Mouse (Mus musculus) cerebellum, postnatal 25 days (tissue): ENCODE data around the gene Ptpn4.

Source experiments
- DNase-seq, 2 experiments: peaks; one replicate each; pipeline ENCODE4 v3.0.0; 2021; ENCODE audit warnings: mixed read lengths in 2 of 2

Ptpn4 gene

GRCm38 (mm10) chr1:119804586-119804985 lies 32.8 kb downstream of the Ptpn4 start:
- no peak for DNase-seq

DNA sequence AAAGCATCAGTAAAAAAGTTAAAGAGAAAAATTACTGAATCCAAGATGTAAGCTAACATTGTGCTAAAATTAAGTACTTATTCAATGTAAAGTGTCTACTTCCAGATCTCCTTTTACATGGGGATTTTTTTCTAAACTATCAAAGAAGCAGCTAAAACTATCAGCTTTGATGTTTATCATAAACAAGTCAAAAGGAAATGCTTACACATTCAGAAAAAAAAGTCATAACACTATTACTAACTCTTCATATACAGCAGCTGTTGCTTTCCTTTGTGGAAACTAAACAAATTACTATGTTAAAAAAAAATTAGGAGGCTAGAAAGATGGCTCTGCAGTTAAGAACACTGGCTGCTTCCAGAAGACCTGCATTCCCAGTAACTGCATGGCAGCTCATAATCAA lies 42.2 kb downstream of the Ptpn4 start:
- no peak for DNase-seq

DNA sequence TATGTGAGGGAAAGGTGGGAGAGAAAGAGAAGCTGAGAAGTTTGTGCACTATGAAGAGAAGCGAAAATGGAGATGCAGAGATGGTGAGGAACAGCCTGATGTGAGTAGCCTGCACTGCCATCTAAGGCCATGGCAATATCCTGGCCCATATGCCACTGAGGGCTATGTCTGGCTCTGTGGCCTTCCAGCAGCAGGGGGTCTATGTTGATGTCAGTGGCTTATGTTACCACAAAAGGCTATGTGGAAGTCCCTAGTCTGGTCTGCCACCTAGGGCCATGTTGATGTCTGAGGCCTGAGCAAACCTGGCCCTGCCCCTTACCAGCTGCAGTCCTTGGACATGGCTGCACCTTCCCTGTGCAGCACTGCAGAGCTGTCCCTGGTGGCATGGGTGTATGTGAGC lies 43.1 kb downstream of the Ptpn4 start:
- peak; percentile 33 to 63 for DNase-seq

GRCm38 (mm10) chr1:119790616-119791015 lies 46.8 kb downstream of the Ptpn4 start:
- DNase-seq, result no peak

DNA sequence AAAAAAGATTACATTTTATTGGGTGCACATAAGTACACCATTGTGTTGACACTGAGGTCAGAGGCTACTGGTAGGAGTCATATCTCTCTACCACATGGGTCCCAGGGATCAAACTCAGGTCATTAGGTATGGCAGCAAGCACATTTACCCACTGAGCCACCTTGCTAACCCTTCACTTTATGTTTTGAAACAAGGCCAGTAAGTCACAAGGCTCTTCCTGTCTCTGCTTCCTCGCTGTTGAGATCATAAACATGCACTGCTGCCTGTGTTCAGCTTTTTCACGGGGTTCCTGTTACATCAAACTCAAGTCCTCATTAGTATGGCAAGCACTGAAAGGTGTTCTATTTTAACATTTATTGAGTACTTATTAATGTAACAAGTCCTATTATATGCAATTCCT lies 61.5 kb downstream of the Ptpn4 start:
- DNase-seq, result no peak

GRCm38 (mm10) chr1:119735692-119736091 lies 101.7 kb downstream of the Ptpn4 start:
- no peak for DNase-seq

DNA sequence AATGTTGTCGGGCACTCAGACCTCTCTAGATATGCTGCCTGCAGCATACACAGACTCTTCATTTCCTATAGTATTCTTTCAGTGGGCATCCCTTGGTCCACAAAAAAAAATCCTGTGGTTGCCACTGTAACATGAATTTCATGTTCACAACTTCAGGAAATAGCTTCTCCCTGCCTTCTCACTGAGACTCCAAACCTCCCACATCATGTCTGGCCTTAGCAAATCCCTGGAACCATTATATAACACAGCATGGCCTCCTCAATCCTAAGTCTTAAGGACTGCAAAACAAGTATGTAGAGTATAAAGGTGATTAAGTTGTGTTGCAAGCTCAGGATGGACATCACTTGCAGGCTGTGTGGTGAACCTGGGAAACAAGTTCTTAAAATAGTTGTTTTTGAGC lies 102.6 kb downstream of the Ptpn4 start:
- DNase-seq, result no peak

- no peak for DNase-seq
Measured at GRCm38 (mm10) chr1:119731166-119731565, 106.2 kb downstream of the Ptpn4 start.

DNA sequence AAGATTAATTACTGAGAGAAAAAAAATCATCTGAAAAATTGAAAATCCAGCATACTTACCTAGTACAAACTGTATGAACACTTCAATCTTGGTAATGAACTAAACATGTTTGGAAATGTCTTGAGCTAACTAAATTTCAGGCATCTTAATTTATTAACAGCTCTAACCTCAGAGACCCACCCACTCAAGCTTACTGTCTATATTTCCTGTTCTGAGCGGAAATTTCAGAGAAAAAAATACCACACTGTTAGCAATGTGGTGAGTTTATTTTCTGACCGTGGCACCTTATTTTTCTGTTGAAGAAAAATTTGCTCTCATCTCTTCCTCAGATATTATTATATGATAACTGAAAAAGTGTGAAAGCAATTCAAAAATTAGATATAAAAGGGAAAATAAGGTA lies 124.4 kb downstream of the Ptpn4 start:
- no peak for DNase-seq

- no peak for DNase-seq
Measured at GRCm38 (mm10) chr1:119706471-119707217, 130.8 kb downstream of the Ptpn4 start.

DNA sequence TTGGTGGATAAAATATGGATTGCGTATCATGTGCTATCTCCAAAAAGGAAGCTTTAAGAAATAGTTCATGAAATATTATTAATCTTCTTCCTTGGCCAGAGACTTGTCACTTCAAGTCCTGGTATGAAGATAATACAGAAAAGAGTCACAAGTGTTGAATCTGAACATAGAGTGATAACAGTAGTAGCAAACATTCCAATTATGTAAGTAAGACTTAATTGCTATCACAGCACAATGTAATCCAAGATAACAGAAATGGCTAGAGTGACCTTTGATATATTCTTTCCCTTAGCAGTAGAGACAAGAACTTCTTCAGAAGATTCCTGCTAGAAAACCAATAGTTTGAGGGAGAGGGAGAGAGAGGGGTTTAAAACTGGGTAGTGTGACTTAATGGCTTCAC lies 140.6 kb downstream of the Ptpn4 start:
- no peak for DNase-seq

DNA sequence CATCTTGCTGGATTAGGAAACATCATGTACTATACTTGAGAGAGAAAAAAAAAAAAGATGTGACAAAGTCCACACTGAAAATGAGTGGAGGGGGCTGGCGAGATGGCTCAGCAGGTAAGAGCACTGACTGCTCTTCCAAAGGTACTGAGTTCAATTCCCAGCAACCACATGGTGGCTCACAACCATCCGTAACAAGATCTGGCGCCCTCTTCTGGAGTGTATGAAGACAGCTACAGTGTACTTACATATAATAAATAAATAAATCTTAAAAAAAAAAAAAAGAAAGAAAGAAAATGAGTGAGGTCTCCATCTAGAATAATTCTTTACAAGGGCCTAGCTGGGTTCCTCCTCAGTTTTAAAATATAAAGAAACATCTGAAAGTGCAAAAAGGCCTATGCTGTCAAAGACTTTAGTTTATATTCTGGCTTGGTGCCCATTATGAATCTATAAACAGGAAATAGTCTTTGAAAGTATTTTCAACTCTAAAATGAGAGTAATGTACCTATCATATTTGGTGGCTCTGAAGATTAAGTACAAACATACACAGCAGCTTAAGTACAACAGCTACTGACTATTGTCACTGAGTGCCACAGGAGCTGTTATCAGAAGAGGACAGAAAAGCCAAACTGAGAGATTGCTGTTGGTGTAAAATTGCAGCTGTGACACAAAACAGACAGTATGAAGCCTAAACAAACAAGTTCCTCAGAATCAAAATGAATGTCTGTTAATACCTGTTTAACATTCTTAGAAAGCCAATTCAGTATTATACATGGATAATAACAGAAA lies 151.4 kb downstream of the Ptpn4 start:
- no peak for DNase-seq

GRCm38 (mm10) chr1:119681663-119682213 lies 155.7 kb downstream of the Ptpn4 start:
- no peak for DNase-seq

GRCm38 (mm10) chr1:119674984-119675383 lies 162.4 kb downstream of the Ptpn4 start:
- peak; percentile 15 to 54 for DNase-seq

GRCm38 (mm10) chr1:119666904-119667303 lies 170.5 kb downstream of the Ptpn4 start:
- DNase-seq, result no peak

DNA sequence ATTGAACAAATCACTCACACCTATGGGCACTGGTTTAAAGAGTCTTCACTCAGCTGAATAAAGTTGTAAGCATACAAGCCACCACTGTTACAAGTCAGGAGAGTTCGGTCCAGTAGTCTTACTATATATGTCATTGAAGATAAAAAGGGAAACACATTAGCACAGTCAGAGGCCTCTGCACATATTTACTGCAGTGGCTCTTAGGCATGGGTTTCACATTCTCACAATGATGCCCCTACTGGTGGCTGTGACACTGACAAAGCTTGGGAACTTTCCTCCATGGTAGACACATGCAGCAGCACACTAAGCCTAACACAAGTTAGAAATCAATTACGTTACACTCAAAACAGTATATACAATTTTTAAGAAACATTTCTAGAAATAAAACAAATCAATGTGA lies 183.1 kb downstream of the Ptpn4 start:
- no peak for DNase-seq

GRCm38 (mm10) chr1:119650386-119650785 lies 187.0 kb downstream of the Ptpn4 start:
- DNase-seq, result peak; percentile 23 to 46

DNA sequence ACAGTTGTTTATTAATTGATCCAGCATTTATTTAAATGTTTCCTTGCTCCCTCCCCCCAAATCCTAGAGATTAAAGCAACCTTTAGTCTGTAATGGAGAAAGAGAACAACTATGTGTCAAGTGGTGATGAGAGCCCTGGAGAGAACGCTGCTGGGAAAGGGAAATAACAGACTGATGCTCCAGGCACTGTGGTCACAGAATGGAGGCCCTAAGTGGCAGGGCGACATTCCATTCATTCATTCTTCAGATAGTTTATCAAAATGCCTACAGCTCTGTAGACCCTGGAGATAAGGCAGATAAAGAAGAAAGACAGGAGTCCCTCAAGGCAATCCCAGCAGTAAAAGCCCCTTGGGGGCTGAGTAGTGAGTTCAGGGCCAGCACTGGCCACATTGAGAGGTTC lies 187.8 kb downstream of the Ptpn4 start:
- DNase-seq, result no peak

DNA sequence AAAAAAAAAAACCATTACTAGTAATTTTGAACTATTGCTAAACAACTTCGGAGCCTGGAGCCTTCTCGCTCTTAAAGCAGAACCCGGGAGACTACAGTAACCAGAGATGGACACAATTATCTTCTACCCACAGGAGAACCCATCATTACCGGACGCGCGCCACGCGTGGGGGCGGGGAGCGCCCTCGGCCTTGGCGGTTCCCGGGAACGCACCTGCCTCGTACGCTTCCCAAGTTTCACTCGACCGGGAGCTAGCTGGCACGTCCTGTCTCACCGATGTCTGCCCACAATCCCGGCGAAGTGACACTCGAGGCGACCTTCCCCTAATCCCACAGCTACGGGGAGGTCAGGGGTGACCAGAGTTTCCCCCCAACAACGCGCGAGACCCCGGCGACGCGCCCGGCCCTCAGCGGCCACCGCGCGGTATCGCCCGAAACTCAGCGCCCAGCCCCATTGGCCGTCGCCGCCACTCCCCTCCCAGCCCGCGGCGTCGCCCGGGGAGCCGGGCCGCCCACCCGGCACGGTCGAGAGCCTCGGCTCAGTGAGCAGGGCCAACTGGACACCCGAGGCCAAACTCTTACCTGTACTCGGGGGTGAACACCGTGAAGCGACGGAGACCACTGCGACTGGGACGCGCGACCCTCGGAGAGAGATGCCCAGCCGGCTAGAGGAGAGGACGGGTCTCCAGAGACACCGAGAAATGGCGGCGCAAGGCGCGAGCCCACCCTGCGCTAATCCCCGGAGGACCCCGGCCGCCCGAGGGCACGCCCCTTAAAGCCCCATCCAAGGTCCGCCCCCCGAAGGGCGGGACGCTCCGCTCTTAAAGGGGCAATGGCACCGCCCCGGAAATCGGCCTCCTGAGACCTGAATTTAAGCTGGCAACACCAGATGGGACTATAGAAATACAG lies 189.0 kb downstream of the Ptpn4 start, which contains the start of gene Epb41l5:
Gene Epb41l5, minus strand, starts transcription at position 796 of the 907 bp plus-strand sequence.
- peak; percentile 75 to 83 for DNase-seq

GRCm38 (mm10) chr1:119646356-119646755 lies 191.1 kb downstream of the Ptpn4 start:
- DNase-seq, result no peak

- peak; percentile 34 to 38 for DNase-seq
Measured at GRCm38 (mm10) chr1:119642367-119642766, 195.0 kb downstream of the Ptpn4 start.

GRCm38 (mm10) chr1:119641090-119641812 lies 196.2 kb downstream of the Ptpn4 start:
- DNase-seq, result no peak
